Mouse (Mus musculus): ENCODE measurements around the gene Dpep1. TPM values are rescaled to one million over a fixed set of nuclear protein-coding genes. Genes with fewer than 3 reads are reported as not detected.

Dpep1 gene
- total RNA-seq, 2 experiments from 2014 or later: 0.84 TPM; not detected in 1

DNA sequence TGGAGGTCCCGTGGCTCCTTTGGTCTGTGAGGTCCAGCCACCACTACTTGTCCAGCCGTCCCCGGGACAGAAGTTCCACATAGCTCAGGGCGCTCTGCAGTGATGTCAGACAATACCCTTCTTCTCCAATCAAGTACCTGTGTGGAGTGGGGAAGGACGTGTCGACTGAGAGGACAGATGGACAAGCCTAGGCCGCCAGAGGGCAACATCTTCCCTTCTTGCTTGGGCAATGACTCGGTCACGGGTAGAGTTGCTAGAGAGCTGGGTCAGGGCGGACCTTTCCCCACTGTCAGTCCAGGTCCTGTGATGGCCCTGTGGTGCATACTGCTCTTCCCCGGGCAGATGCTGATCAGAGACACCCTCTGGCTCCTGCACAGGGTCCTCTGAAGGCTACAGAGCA lies 57.0 kb downstream of the Dpep1 start:
- no peak for ATAC-seq (replicated peaks; ENCODE audit: low FRiP score, poor library complexity, severe bottlenecking)

- no peak for ATAC-seq (replicated peaks; ENCODE audit: low FRiP score, poor library complexity, severe bottlenecking)
Observed at GRCm38 (mm10) chr8:123244382-123244781, 58.3 kb downstream of the Dpep1 start.

- no peak for ATAC-seq (replicated peaks; ENCODE audit: low FRiP score, poor library complexity, severe bottlenecking)
Observed at GRCm38 (mm10) chr8:123245543-123245942, 59.5 kb downstream of the Dpep1 start.

- no peak for ATAC-seq (replicated peaks; ENCODE audit: low FRiP score, poor library complexity, severe bottlenecking)
Observed at GRCm38 (mm10) chr8:123247748-123248147, 61.7 kb downstream of the Dpep1 start.

- ATAC-seq (replicated peaks; ENCODE audit: low FRiP score, poor library complexity, severe bottlenecking): no peak
Observed at GRCm38 (mm10) chr8:123248596-123248995, 62.6 kb downstream of the Dpep1 start.

DNA sequence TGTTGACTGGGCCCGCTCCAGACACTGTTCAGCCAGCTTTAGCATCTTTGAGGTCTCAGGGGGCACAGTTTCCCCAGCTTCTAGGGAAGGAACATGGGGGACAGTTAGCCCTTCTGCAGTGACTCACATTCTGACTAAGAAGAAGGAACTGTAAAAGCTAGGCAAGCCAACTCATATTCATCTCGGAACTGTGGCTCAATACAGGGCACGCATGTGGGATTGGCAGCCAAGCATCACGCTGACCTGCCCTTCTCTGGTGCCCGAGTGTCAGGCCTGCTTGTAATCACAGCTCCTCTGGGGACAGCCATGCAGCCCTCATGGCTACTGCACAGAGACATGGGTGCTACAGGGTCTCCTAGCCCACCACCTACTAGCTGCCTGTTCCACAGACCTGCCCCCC lies 64.9 kb downstream of the Dpep1 start:
- ATAC-seq (replicated peaks; ENCODE audit: low FRiP score, poor library complexity, severe bottlenecking): no peak

Other genes with a start within 250 kb of the Dpep1 start
- gene Ankrd11, start 144.0 kb upstream of the Dpep1 start, total RNA-seq (2015; ENCODE audit: low replicate concordance): 81.8 and 106 TPM in 2 replicates
- gene Ankrd11, start 144.0 kb upstream of the Dpep1 start, total RNA-seq (2017; ENCODE audit: low replicate concordance): 126 and 174 TPM in 2 replicates
- gene Spg7, start 123.3 kb upstream of the Dpep1 start, total RNA-seq (2015; ENCODE audit: low replicate concordance): 63.4 and 71.7 TPM in 2 replicates
- 50.3 and 65.2 TPM in 2 replicates for gene Spg7, start 123.3 kb upstream of the Dpep1 start, total RNA-seq (2017; ENCODE audit: low replicate concordance)
- 320 and 376 TPM in 2 replicates for gene Rpl13, start 83.9 kb upstream of the Dpep1 start, total RNA-seq (2015; ENCODE audit: low replicate concordance)
- gene Rpl13, start 83.9 kb upstream of the Dpep1 start, total RNA-seq (2017; ENCODE audit: low replicate concordance): 611 and 691 TPM in 2 replicates
- gene Cpne7, start 68.9 kb upstream of the Dpep1 start, total RNA-seq (2015; ENCODE audit: low replicate concordance): not detected in 2 replicates
- gene Cpne7, start 68.9 kb upstream of the Dpep1 start, total RNA-seq (2017; ENCODE audit: low replicate concordance): not detected in 2 replicates
- gene Sult5a1, start 27.9 kb upstream of the Dpep1 start, total RNA-seq (2015; ENCODE audit: low replicate concordance): not detected in 2 replicates
- gene Sult5a1, start 27.9 kb upstream of the Dpep1 start, total RNA-seq (2017; ENCODE audit: low replicate concordance): not detected in 2 replicates
- gene Chmp1a, start 26.5 kb downstream of the Dpep1 start, total RNA-seq (2015; ENCODE audit: low replicate concordance): 20.1 and 49.0 TPM in 2 replicates
- gene Chmp1a, start 26.5 kb downstream of the Dpep1 start, total RNA-seq (2017; ENCODE audit: low replicate concordance): 19.7 and 25.7 TPM in 2 replicates
- not detected in 2 replicates for gene Spata33, start 26.6 kb downstream of the Dpep1 start, total RNA-seq (2015; ENCODE audit: low replicate concordance)
- gene Spata33, start 26.6 kb downstream of the Dpep1 start, total RNA-seq (2017; ENCODE audit: low replicate concordance): 0.26 and 2.3 TPM in 2 replicates
- gene Cdk10, start 38.6 kb downstream of the Dpep1 start, total RNA-seq (2015; ENCODE audit: low replicate concordance): 3.2 and 9.2 TPM in 2 replicates
- 5.3 and 9.1 TPM in 2 replicates for gene Cdk10, start 38.6 kb downstream of the Dpep1 start, total RNA-seq (2017; ENCODE audit: low replicate concordance)
- gene Spata2l, start 50.0 kb downstream of the Dpep1 start, total RNA-seq (2015; ENCODE audit: low replicate concordance): 0.42 and 0.72 TPM in 2 replicates
- gene Spata2l, start 50.0 kb downstream of the Dpep1 start, total RNA-seq (2017; ENCODE audit: low replicate concordance): 1.7 TPM in 1 of 2 replicates, not detected in the other
- 3.6 and 13.8 TPM in 2 replicates for gene Zfp276, start 68.0 kb downstream of the Dpep1 start, total RNA-seq (2015; ENCODE audit: low replicate concordance)
- gene Zfp276, start 68.0 kb downstream of the Dpep1 start, total RNA-seq (2017; ENCODE audit: low replicate concordance): 5.6 and 8.0 TPM in 2 replicates
- 4.7 and 11.3 TPM in 2 replicates for gene Vps9d1, start 68.1 kb downstream of the Dpep1 start, total RNA-seq (2015; ENCODE audit: low replicate concordance)
- gene Vps9d1, start 68.1 kb downstream of the Dpep1 start, total RNA-seq (2017; ENCODE audit: low replicate concordance): 9.2 and 16.8 TPM in 2 replicates
- gene Fanca, start 132.3 kb downstream of the Dpep1 start, total RNA-seq (2015; ENCODE audit: low replicate concordance): 47.9 and 75.0 TPM in 2 replicates
- gene Fanca, start 132.3 kb downstream of the Dpep1 start, total RNA-seq (2017; ENCODE audit: low replicate concordance): 31.5 and 34.1 TPM in 2 replicates
- gene Spire2, start 146.5 kb downstream of the Dpep1 start, total RNA-seq (2015; ENCODE audit: low replicate concordance): not detected in 2 replicates
- gene Spire2, start 146.5 kb downstream of the Dpep1 start, total RNA-seq (2017; ENCODE audit: low replicate concordance): not detected in 2 replicates
- 36.4 and 48.6 TPM in 2 replicates for gene Tcf25, start 187.5 kb downstream of the Dpep1 start, total RNA-seq (2015; ENCODE audit: low replicate concordance)
- 27.2 and 70.3 TPM in 2 replicates for gene Tcf25, start 187.5 kb downstream of the Dpep1 start, total RNA-seq (2017; ENCODE audit: low replicate concordance)
- not detected in 2 replicates for gene Mc1r, start 220.9 kb downstream of the Dpep1 start, total RNA-seq (2015; ENCODE audit: low replicate concordance)
- not detected in 2 replicates for gene Mc1r, start 220.9 kb downstream of the Dpep1 start, total RNA-seq (2017; ENCODE audit: low replicate concordance)
- gene Tubb3, start 225.2 kb downstream of the Dpep1 start, total RNA-seq (2015; ENCODE audit: low replicate concordance): not detected in 2 replicates
- gene Tubb3, start 225.2 kb downstream of the Dpep1 start, total RNA-seq (2017; ENCODE audit: low replicate concordance): not detected in 2 replicates
- 8.8 and 15.1 TPM in 2 replicates for gene Def8, start 237.3 kb downstream of the Dpep1 start, total RNA-seq (2015; ENCODE audit: low replicate concordance)
- 3.5 and 8.9 TPM in 2 replicates for gene Def8, start 237.3 kb downstream of the Dpep1 start, total RNA-seq (2017; ENCODE audit: low replicate concordance)